Mouse (Mus musculus) midbrain, postnatal 0 days (tissue): ENCODE data around the gene Hdac4. TPM values are rescaled to one million over a fixed set of nuclear protein-coding genes. Genes with fewer than 3 reads are reported as not detected.
A peak's percentile ranks its signal among the peaks of the same experiment; 100 is the strongest.

ENCODE experiments used
- ATAC-seq: fragments of 200-750 bp; cut with Nextera tagmentation; 2 replicates; pipeline ENCODE4 v1.8.0; 2017; ENCODE audit warnings: moderate number of reproducible peaks, mild to moderate bottlenecking, moderate TSS enrichment, moderate library complexity; ENCODE audit not compliant: low FRiP score
- DNase-seq: peaks from one replicate; pipeline ENCODE4 v3.0.0-alpha.2; 2015; ENCODE audit warnings: low spot score
- H3K27ac ChIP-seq: fragments of 300-500 bp; sonication (generic); 2 replicates; pipeline ENCODE4 v1.5.1; 2014; ENCODE audit warnings: low read depth, mild to moderate bottlenecking, low read length, mixed read lengths
- H3K27me3 ChIP-seq: fragments of 300-500 bp; sonication (generic); 2 replicates; pipeline ENCODE4 v1.6.1; 2014; ENCODE audit warnings: low read length, control low read depth, mixed read lengths; ENCODE audit not compliant: insufficient read depth
- H3K36me3 ChIP-seq: fragments of 300-500 bp; sonication (generic); 2 replicates; pipeline ENCODE4 v1.6.1; 2014; ENCODE audit warnings: low read length, control low read depth, mixed read lengths; ENCODE audit not compliant: insufficient read depth
- H3K4me1 ChIP-seq: fragments of 300-500 bp; sonication (generic); 2 replicates; pipeline ENCODE4 v1.6.1; 2014; ENCODE audit warnings: mild to moderate bottlenecking, control low read depth, antibody characterized with exemption, low read length, mixed read lengths; ENCODE audit not compliant: insufficient read depth
- H3K4me2 ChIP-seq: fragments of 300-500 bp; sonication (generic); 2 replicates; pipeline ENCODE4 v1.6.1; 2014; ENCODE audit warnings: low read depth, mild to moderate bottlenecking, low read length, mixed read lengths; ENCODE audit not compliant: poor library complexity, severe bottlenecking
- H3K4me3 ChIP-seq: fragments of 300-500 bp; sonication (generic); 2 replicates; pipeline ENCODE4 v1.5.1; 2014; ENCODE audit warnings: low read depth, mild to moderate bottlenecking, low read length, moderate library complexity
- H3K9ac ChIP-seq: fragments of 300-500 bp; sonication (generic); replicated peaks from 2 replicates; pipeline ENCODE4 v1.6.1; 2014; ENCODE audit warnings: mild to moderate bottlenecking, low read length, moderate library complexity, mixed read lengths; ENCODE audit not compliant: poor library complexity, severe bottlenecking
- H3K9me3 ChIP-seq: fragments of 300-500 bp; sonication (generic); 2 replicates; pipeline ENCODE4 v1.6.1; 2016; ENCODE audit warnings: low read length, control low read depth
- CTCF ChIP-seq: IDR thresholded peaks from 2 replicates; pipeline ENCODE4 v1.5.1; 2016; ENCODE audit warnings: antibody characterized with exemption, mild to moderate bottlenecking
- WGBS: fragments of 180-500 bp; shearing (Covaris S2); extraction: QIAGEN DNeasy Blood & Tissue Kit; methylation state at CpG from one replicate; pipeline ENCODE4 v1.1.7; 2014; 5-methylcytosine and 5-hydroxymethylcytosine counted together
- polyA plus RNA-seq: library from polyadenylated mRNA; unstranded; fragments of >200 nt; fragmentation: Nextera tagmentation; extraction: Ambion mirVana; gene quantifications from 2 replicates; pipeline ENCODE4 v1.2.1, GENCODE M21; 2015
- total RNA-seq: library from RNA; depleted of rRNA; stranded (reverse); fragments of >200 nt; gene quantifications from 2 replicates; pipeline ENCODE4 v1.2.3, GENCODE M21; 2014

Gene Hdac4
- total and polyA plus RNA-seq, 2 experiments from 2014 or later: 18.1 to 51.8 TPM

GRCm38 (mm10) chr1:92055149-92055548, 140.3 kb downstream of the Hdac4 start:
- DNase-seq: no peak
- 58% methylated on average over 2 of the region's 2 CpGs for WGBS

DNA sequence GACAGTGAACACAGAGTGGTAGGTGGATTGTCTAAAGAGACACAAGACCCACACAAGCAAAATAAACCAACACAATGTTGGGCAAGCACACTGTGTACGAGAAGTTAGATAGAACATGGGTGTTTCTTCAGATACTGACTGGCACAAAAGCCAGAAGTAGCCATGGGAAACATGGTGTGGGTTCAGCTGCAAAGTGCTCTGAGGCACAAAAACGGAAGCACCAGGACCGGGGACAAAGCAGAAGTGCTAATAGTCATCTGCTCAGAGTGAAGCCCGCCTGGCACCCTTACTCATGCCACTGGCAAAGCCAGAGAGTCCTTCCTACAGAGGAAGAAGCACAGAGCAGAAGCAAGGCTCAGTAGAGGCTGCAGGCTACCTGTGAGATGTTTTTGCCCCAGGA, 143.3 kb downstream of the Hdac4 start:
- TF ChIP-seq CTCF: no peak
- H3K4me3 ChIP-seq: no peak overlapping the region
- H3K27ac ChIP-seq: no peak overlapping the region
- no peaks in the 10 kb centered on the region for H3K36me3 ChIP-seq
- H3K27me3 ChIP-seq: no peaks in the 10 kb centered on the region
- no peaks in the 10 kb centered on the region for H3K4me1 ChIP-seq
- no peak overlapping the region for H3K9ac ChIP-seq
- ATAC-seq (no peak), DNase-seq (no peak)
- no peaks in the 10 kb centered on the region for H3K9me3 ChIP-seq
- 84% methylated on average over 4 of the region's 4 CpGs for WGBS
- no peak overlapping the region for H3K4me2 ChIP-seq

More at GRCm38 (mm10) chr1:92055149-92055548, 140.3 kb downstream of the Hdac4 start:
- Histone ChIP-seq H3K27me3 (no peaks in the 10 kb centered on the region), H3K27ac (no peak overlapping the region), H3K4me1 (no peaks in the 10 kb centered on the region), H3K36me3 (no peaks in the 10 kb centered on the region), H3K4me2 (no peak overlapping the region), H3K9me3 (no peaks in the 10 kb centered on the region), H3K4me3 (no peak overlapping the region), H3K9ac (no peak overlapping the region)
- no peak for ATAC-seq
- TF ChIP-seq CTCF: no peak

- no peak overlapping the region for H3K4me2 ChIP-seq
- no peak overlapping the region for H3K27ac ChIP-seq
- no peaks in the 10 kb centered on the region for H3K27me3 ChIP-seq
- no peaks in the 10 kb centered on the region for H3K4me1 ChIP-seq
- 0 out of 2 replicates have a peak, but pooled peaks have one; percentile 20 for TF ChIP-seq CTCF
- no peak overlapping the region for H3K4me3 ChIP-seq
- H3K9ac ChIP-seq: no peak overlapping the region
- no peak for DNase-seq
- ATAC-seq: no peak
- H3K36me3 ChIP-seq: no peaks in the 10 kb centered on the region
- 89% methylated on average over 4 of the region's 4 CpGs for WGBS
- no peaks in the 10 kb centered on the region for H3K9me3 ChIP-seq
Observed at GRCm38 (mm10) chr1:92051489-92052062, 143.9 kb downstream of the Hdac4 start.

DNA sequence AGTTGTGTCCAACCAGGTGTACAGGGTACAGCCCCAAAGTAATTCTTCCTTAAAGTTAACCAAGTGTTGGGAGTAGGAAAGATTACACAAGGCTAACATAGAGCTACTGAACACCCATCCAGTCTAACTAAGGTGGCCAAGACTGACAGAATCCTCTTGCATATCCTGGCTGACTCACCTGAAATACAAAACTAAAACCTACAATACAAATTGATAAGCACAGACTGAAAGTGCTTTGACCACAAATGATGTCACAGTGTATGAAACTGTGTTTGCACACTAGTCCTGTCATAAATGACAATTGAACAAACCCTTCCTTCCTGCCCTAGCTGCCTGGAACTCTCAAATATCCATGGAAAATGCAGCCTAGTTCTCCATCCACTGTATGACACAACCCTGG, 144.5 kb downstream of the Hdac4 start:
- Histone ChIP-seq H3K27me3 (no peaks in the 10 kb centered on the region), H3K4me2 (no peak overlapping the region), H3K4me1 (no peaks in the 10 kb centered on the region), H3K4me3 (no peak overlapping the region), H3K36me3 (no peaks in the 10 kb centered on the region), H3K9me3 (no peaks in the 10 kb centered on the region), H3K27ac (no peak overlapping the region), H3K9ac (no peak overlapping the region)
- DNase-seq (no peak), ATAC-seq (no peak)
- no peak for TF ChIP-seq CTCF

GRCm38 (mm10) chr1:92050566-92050965, 144.9 kb downstream of the Hdac4 start:
- DNase-seq (no peak), ATAC-seq (no peak)
- 25% methylated on average over 3 of the region's 3 CpGs for WGBS
- no peak for TF ChIP-seq CTCF
- Histone ChIP-seq H3K4me3 (no peak overlapping the region), H3K4me1 (no peaks in the 10 kb centered on the region), H3K4me2 (no peak overlapping the region), H3K27me3 (no peaks in the 10 kb centered on the region), H3K36me3 (no peaks in the 10 kb centered on the region), H3K27ac (no peak overlapping the region), H3K9me3 (no peaks in the 10 kb centered on the region), H3K9ac (no peak overlapping the region)

DNA sequence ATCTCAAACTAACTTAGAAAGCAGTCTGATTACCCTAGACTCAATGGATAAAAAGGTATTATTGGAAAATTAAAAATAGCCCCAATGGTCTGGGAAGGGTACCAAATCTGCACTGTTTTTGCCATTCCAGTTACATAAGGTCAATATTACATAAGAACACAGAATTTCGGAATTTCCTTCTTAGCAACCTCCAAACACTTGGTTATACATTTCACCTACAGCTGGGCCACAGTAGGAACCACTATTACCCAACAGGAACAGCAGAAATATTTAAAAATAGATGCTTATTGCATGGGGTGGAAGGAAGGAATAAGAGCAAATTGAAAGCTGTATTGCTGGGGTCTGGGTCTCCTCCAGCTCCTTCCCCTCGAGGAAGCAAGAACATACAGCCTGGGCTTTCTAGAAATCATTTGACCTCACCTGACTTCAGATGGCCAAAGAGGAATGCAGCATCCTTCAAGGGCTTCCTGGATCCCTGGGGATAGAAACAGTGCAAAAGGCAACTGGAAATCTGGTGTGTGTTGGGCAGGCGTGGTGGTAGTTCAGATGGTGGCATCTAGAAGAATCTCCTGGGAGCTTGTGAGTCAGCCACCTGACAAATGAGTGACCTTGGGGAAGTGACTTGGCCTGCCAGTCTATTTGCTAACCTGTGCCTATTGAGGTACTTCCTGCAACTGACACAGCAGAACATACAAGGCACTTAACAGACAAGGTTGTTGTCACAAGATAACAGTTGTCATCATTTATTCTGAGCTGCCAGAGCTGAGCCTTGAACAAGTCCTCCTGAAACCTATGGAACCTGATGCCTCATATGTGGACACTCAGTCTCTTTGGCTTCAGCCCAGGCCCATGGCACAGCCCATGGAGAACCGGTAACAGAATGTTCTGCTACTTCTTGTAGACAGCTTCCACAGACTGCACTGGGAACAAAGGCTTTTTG, 146.8 kb downstream of the Hdac4 start:
- ATAC-seq (no peak), DNase-seq (no peak)
- no peak for TF ChIP-seq CTCF
- Histone ChIP-seq H3K4me3 (no peak overlapping the region), H3K9me3 (no peaks in the 10 kb centered on the region), H3K27ac (no peak overlapping the region), H3K9ac (no peak overlapping the region), H3K36me3 (no peaks in the 10 kb centered on the region), H3K27me3 (no peaks in the 10 kb centered on the region), H3K4me1 (no peaks in the 10 kb centered on the region), H3K4me2 (no peak overlapping the region)
- 100% methylated on average over 4 of the region's 4 CpGs for WGBS
